Mouse (Mus musculus) naive thymus-derived CD4-positive, alpha-beta T cell, adult 5 months (primary cell): ENCODE measurements around the gene Nnmt. TPM values are rescaled to one million over a fixed set of nuclear protein-coding genes. Genes with fewer than 3 reads are reported as not detected.

Experiments used
- polyA plus RNA-seq: library from polyadenylated mRNA; unstranded; fragments of 100-300 nt; shearing (Covaris generic); gene quantifications from one replicate; pipeline ENCODE4 v1.2.1, GENCODE M21; 2017

The Nnmt gene
- not detected for polyA plus RNA-seq

DNA sequence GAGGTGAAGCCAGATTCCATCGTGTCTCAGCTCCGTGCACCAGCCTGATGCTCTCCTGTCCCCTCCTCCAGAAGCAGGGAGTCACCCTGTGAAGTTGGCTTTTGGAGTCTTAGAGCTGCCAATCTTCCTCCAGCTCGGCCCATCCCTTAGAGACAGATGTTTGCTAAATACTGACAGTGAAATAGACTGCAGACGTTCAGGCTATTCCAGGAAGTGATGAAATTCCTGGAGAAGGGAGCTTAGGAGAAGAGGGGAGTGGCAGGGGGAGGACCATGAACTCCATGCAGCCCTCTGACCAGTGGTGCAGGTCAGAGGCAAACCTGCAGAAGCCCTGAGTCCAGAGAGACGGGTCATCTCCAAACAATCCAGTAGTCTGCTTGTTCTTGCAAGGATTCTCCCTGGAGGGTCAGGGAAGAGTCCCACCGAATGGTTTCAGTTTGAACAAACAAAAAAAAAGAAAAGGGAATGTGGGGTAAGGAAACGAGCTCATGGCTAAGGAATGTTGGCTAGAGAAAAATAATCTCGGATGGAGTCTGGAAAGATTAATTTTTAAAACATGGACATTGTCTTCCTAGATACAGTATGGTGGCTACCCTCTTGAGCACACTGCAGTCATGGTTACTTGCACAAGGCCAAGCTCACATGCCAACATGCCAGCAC, at the start of gene Nnmt:
TSS of gene Nnmt (minus strand) at position 215 of the 660 bp plus-strand sequence.

Other genes starting within 250 kb of the Nnmt start
- 174 TPM for gene Rexo2, start 124.5 kb downstream of the Nnmt start, polyA plus RNA-seq
- gene Rbm7, start 109.9 kb downstream of the Nnmt start, polyA plus RNA-seq = 267 TPM
- 15.1 TPM for gene Gm5617, start 109.7 kb downstream of the Nnmt start, polyA plus RNA-seq
- gene Zbtb16, start 231.1 kb upstream of the Nnmt start, polyA plus RNA-seq = 0.06 TPM